Mouse (Mus musculus) bone marrow macrophage, adult 2 months (primary cell): ENCODE results near the gene Plac1.

ENCODE experiments used
- CTCF ChIP-seq: IDR thresholded peaks from 2 replicates; pipeline ENCODE4 v1.5.1; 2012; ENCODE audit warnings: low read depth, mild to moderate bottlenecking, low read length, moderate library complexity
- POLR2A ChIP-seq: IDR thresholded peaks from 2 replicates; pipeline ENCODE4 v1.6.1; 2012; ENCODE audit warnings: mild to moderate bottlenecking, low read depth, low read length, borderline replicate concordance

GRCm38 (mm10) chrX:53166901-53167525, 72.9 kb downstream of the Plac1 start:
- TF ChIP-seq CTCF (no peak), POLR2A (no peak)
